Mouse (Mus musculus): Measurements from ENCODE around the gene Prr5. TPM values are rescaled to one million over a fixed set of nuclear protein-coding genes. Genes with fewer than 3 reads are reported as not detected.
A peak's percentile ranks its signal among the peaks of the same experiment; 100 is the strongest.

Gene Prr5
- total and polyA plus RNA-seq, 3 experiments, result 2.8 to 8.1 (median 4.9) TPM

DNA sequence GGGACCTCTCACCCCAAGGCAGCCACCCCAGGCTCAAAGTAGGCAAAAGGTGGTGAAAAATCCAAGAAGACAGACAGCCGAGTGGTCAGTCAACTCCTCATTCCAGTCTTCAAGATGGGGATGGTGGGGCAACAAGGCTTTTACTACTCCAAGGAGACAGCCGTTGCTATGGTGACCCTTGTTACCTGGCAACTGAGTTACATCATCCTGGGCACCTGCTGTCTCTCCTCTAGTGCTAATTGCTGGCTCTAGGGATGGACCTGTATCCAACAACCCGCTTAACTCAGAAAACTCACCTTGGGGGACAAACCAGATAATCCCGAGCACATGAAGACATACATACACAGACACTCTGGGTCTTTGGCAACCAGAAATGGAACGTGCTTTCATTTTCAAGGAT lies 42.1 kb upstream of the Prr5 start:
- 89% methylated on average over 5 of the region's 5 CpGs for WGBS
- H3K9ac ChIP-seq (ENCODE audit: low read depth, low read length), result no peak overlapping the region
- H3K4me3 ChIP-seq, result no peak overlapping the region
- no peak for TF ChIP-seq POLR2A (IDR thresholded peaks at IDR 0.05; ENCODE audit: insufficient read depth, low read depth, low read length)
- no peak for TF ChIP-seq EP300 (IDR thresholded peaks at IDR 0.05; ENCODE audit: insufficient read depth, low read depth, low read length)
- no peak for TF ChIP-seq CTCF (IDR thresholded peaks at IDR 0.05)
- no peak for DNase-seq
- intact Hi-C loops (cut with DNase I), result loop anchor here (10.0 kb wide), 1 partner anchor 773 kb away; no protein-coding TSS in a partner anchor
- H3K27me3 ChIP-seq (ENCODE audit: control insufficient read depth, insufficient read depth, low read length), result no peaks in the 10 kb centered on the region
- no peaks in the 10 kb centered on the region for H3K79me2 ChIP-seq (replicated peaks; ENCODE audit: control insufficient read depth, insufficient read depth, low read length)
- H3K27ac ChIP-seq, result no peak overlapping the region
- H3K4me1 ChIP-seq (ENCODE audit: control insufficient read depth, insufficient read depth, low read length), result peaks cover 9% of the 10 kb centered on the region
- H3K36me3 ChIP-seq (ENCODE audit: control insufficient read depth, insufficient read depth, low read length), result no peaks in the 10 kb centered on the region

GRCm38 (mm10) chr15:84629680-84630079 lies 39.7 kb upstream of the Prr5 start:
- no peak for DNase-seq
- intact Hi-C loops (cut with DNase I), result loop anchor here (5.0 to 10.0 kb wide), 3 partner anchors 512 to 867 kb away; no protein-coding TSS in a partner anchor
- Histone ChIP-seq H3K4me3 (no peak overlapping the region), H3K27ac (no peak overlapping the region), H3K9ac (ENCODE audit: low read depth, low read length) (no peak overlapping the region), H3K36me3 (ENCODE audit: control insufficient read depth, insufficient read depth, low read length) (no peaks in the 10 kb centered on the region), H3K27me3 (ENCODE audit: control insufficient read depth, insufficient read depth, low read length) (no peaks in the 10 kb centered on the region), H3K4me1 (ENCODE audit: control insufficient read depth, insufficient read depth, low read length) (peaks cover 9% of the 10 kb centered on the region), H3K79me2 (replicated peaks; ENCODE audit: control insufficient read depth, insufficient read depth, low read length) (no peaks in the 10 kb centered on the region)
- WGBS, result 35% methylated on average over 3 of the region's 3 CpGs
- peak; percentile 45 for TF ChIP-seq CTCF (IDR thresholded peaks at IDR 0.05)
- no peak for TF ChIP-seq EP300 (IDR thresholded peaks at IDR 0.05; ENCODE audit: insufficient read depth, low read depth, low read length)

- DNase-seq, result peak; percentile 73 to 81
- H3K4me1 ChIP-seq (ENCODE audit: control insufficient read depth, insufficient read depth, low read length), result no peaks in the 10 kb centered on the region; the same call in 1 of the 2 replicates
- WGBS, result under 1% methylated on average over 7 of the region's 7 CpGs
- H3K9ac ChIP-seq (ENCODE audit: low read depth, low read length), result no peak overlapping the region
- TF ChIP-seq CTCF (IDR thresholded peaks at IDR 0.05), result peak; percentile 93
- no peak for TF ChIP-seq POLR2A (IDR thresholded peaks at IDR 0.05; ENCODE audit: insufficient read depth, low read depth, low read length)
- TF ChIP-seq EP300 (IDR thresholded peaks at IDR 0.05; ENCODE audit: insufficient read depth, low read depth, low read length), result peak; percentile 97
- no peaks in the 10 kb centered on the region for H3K36me3 ChIP-seq (ENCODE audit: control insufficient read depth, insufficient read depth, low read length)
- no peaks in the 10 kb centered on the region for H3K79me2 ChIP-seq (replicated peaks; ENCODE audit: control insufficient read depth, insufficient read depth, low read length)
- intact Hi-C loops (cut with DNase I), result loop anchor here (1.0 to 5.0 kb wide), 3 partner anchors 514 to 869 kb away; no protein-coding TSS in a partner anchor
- H3K27ac ChIP-seq, result no peak overlapping the region
- no peak overlapping the region for H3K4me3 ChIP-seq
- no peaks in the 10 kb centered on the region for H3K27me3 ChIP-seq (ENCODE audit: control insufficient read depth, insufficient read depth, low read length)
Measured at GRCm38 (mm10) chr15:84631560-84631959, 37.9 kb upstream of the Prr5 start.

DNA sequence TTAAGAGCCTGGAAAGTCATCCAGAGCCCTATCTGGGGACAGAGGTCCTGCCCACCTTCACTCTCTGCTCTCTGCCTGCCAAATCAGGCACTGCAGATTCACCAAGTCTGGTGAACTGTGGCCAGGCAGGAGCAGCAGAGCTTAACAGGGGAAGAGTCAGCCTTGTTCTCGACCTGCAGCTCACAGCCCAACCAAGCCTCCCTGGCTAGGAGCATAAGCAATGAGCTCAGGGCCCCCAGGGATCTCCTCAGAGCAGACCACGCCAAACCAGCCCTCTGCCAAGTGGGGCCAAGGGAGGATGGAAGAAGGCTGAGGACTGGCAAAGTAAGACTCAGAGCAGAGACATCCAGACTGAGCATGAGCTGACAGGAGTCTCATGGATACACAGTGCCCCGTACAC lies 35.1 kb upstream of the Prr5 start:
- DNase-seq, result peak; percentile 58 to 61
- Histone ChIP-seq H3K27me3 (ENCODE audit: control insufficient read depth, insufficient read depth, low read length) (no peaks in the 10 kb centered on the region), H3K27ac (no peak overlapping the region), H3K79me2 (replicated peaks; ENCODE audit: control insufficient read depth, insufficient read depth, low read length) (no peaks in the 10 kb centered on the region), H3K4me3 (no peak overlapping the region), H3K4me1 (ENCODE audit: control insufficient read depth, insufficient read depth, low read length) (peaks cover 9% of the 10 kb centered on the region), H3K9ac (ENCODE audit: low read depth, low read length) (no peak overlapping the region), H3K36me3 (ENCODE audit: control insufficient read depth, insufficient read depth, low read length) (no peaks in the 10 kb centered on the region)
- WGBS, result 36% methylated on average over 3 of the region's 3 CpGs
- intact Hi-C loops (cut with DNase I), result loop anchor here (5.0 kb wide), 2 partner anchors 517 to 872 kb away; no protein-coding TSS in a partner anchor
- TF ChIP-seq EP300 (IDR thresholded peaks at IDR 0.05; ENCODE audit: insufficient read depth, low read depth, low read length) (no peak), CTCF (IDR thresholded peaks at IDR 0.05) (no peak), POLR2A (IDR thresholded peaks at IDR 0.05; ENCODE audit: insufficient read depth, low read depth, low read length) (no peak)

DNA sequence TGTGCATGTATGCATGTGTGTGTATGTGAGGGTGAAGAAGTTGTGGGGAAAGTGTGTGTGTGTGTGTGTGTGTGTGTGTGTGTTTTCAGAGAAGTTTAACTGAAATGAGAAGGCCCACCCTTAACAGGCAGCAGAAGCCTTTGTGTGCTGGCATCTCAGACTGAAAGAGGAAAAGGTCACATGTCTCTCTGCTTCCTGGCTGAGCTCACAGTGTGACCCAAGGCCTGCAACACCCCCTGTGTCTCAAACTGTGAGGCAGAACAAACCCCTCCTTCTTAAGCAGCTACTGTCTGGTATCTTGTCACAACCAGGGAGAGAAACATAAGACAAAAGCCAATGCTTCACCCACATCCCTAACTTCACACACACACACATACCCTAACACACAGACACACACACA lies 31.0 kb upstream of the Prr5 start:
- no peak overlapping the region; the same call in 1 of the 2 replicates for H3K9ac ChIP-seq (ENCODE audit: low read depth, low read length)
- intact Hi-C loops (cut with DNase I), result no loop called here
- H3K4me3 ChIP-seq, result no peak overlapping the region
- no peak for DNase-seq
- H3K79me2 ChIP-seq (replicated peaks; ENCODE audit: control insufficient read depth, insufficient read depth, low read length), result no peaks in the 10 kb centered on the region
- H3K27me3 ChIP-seq (ENCODE audit: control insufficient read depth, insufficient read depth, low read length), result no peaks in the 10 kb centered on the region
- H3K36me3 ChIP-seq (ENCODE audit: control insufficient read depth, insufficient read depth, low read length), result no peaks in the 10 kb centered on the region
- TF ChIP-seq POLR2A (IDR thresholded peaks at IDR 0.05; ENCODE audit: insufficient read depth, low read depth, low read length) (no peak), CTCF (IDR thresholded peaks at IDR 0.05) (no peak), EP300 (IDR thresholded peaks at IDR 0.05; ENCODE audit: insufficient read depth, low read depth, low read length) (no peak)
- H3K27ac ChIP-seq, result no peak overlapping the region
- peaks cover 17% of the 10 kb centered on the region for H3K4me1 ChIP-seq (ENCODE audit: control insufficient read depth, insufficient read depth, low read length)

DNA sequence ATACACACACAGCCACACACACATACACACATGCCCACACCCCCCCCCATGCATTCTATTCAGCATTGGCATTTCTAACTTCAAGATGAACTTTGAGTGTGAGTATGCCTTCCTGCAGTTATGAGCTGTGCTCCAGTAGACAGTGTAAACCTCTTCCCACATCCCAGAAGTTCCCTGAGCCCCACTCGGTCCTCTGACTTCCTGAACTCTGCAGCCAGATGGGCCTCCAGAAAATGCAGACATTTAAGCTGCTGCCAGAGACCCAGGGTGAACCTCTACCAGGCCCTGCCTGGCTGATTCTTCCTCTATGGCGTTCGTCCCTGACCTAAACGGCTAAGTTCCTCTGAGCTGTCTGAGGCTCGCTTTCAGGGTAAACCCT lies 30.4 kb upstream of the Prr5 start:
- peak overlapping the region; percentile 65 for H3K27ac ChIP-seq
- no peak for DNase-seq
- no peak overlapping the region; the same call in 1 of the 2 replicates for H3K9ac ChIP-seq (ENCODE audit: low read depth, low read length)
- intact Hi-C loops (cut with DNase I), result no loop called here
- no peak overlapping the region for H3K4me3 ChIP-seq
- H3K79me2 ChIP-seq (replicated peaks; ENCODE audit: control insufficient read depth, insufficient read depth, low read length), result no peaks in the 10 kb centered on the region
- H3K36me3 ChIP-seq (ENCODE audit: control insufficient read depth, insufficient read depth, low read length), result no peaks in the 10 kb centered on the region
- WGBS, result 43% methylated on average over 5 of the region's 5 CpGs
- TF ChIP-seq CTCF (IDR thresholded peaks at IDR 0.05) (no peak), POLR2A (IDR thresholded peaks at IDR 0.05; ENCODE audit: insufficient read depth, low read depth, low read length) (no peak), EP300 (IDR thresholded peaks at IDR 0.05; ENCODE audit: insufficient read depth, low read depth, low read length) (no peak)
- H3K4me1 ChIP-seq (ENCODE audit: control insufficient read depth, insufficient read depth, low read length), result peaks cover 17% of the 10 kb centered on the region
- H3K27me3 ChIP-seq (ENCODE audit: control insufficient read depth, insufficient read depth, low read length), result no peaks in the 10 kb centered on the region
